Mouse (Mus musculus) R1 (cell line): Measurements from ENCODE around the gene Hhipl1.

ENCODE experiments used
- DNase-seq: peaks from one replicate; pipeline ENCODE4 v3.0.0-alpha.2; 2018; ENCODE audit warnings: low read depth, low spot score

The Hhipl1 gene

GRCm38 (mm10) chr12:108277341-108277841, 28.7 kb upstream of the Hhipl1 start:
- DNase-seq = peak; percentile 69

GRCm38 (mm10) chr12:108278221-108278918, 27.7 kb upstream of the Hhipl1 start:
- DNase-seq = no peak

- DNase-seq = peak; percentile 59
These were observed 21.4 kb upstream of the Hhipl1 start for GRCm38 (mm10) chr12:108284455-108285224.

- DNase-seq = peak; percentile 65
These were observed 20.7 kb upstream of the Hhipl1 start for GRCm38 (mm10) chr12:108285225-108286011.

GRCm38 (mm10) chr12:108286381-108286780, 19.7 kb upstream of the Hhipl1 start:
- DNase-seq = no peak

- no peak for DNase-seq
These were observed 19.1 kb upstream of the Hhipl1 start for GRCm38 (mm10) chr12:108287011-108287410.

- no peak for DNase-seq
These were observed 17.8 kb upstream of the Hhipl1 start for GRCm38 (mm10) chr12:108288127-108288880.

GRCm38 (mm10) chr12:108292419-108292818, 13.7 kb upstream of the Hhipl1 start:
- DNase-seq = peak; percentile 86

- peak; percentile 86 for DNase-seq
These were observed 13.1 kb upstream of the Hhipl1 start for GRCm38 (mm10) chr12:108292957-108293356.

- DNase-seq = no peak
These were observed 11.4 kb upstream of the Hhipl1 start for GRCm38 (mm10) chr12:108294620-108295019.

GRCm38 (mm10) chr12:108297033-108297432, 9.0 kb upstream of the Hhipl1 start:
- DNase-seq = peak; percentile 71

- no peak for DNase-seq
These were observed 5.1 kb upstream of the Hhipl1 start for GRCm38 (mm10) chr12:108301006-108301405.

GRCm38 (mm10) chr12:108303778-108304365, 2.2 kb upstream of the Hhipl1 start:
- no peak for DNase-seq

GRCm38 (mm10) chr12:108305172-108305571, 898 bp upstream of the Hhipl1 start:
- DNase-seq = no peak

- DNase-seq = peak; percentile 86
These were observed 1.5 kb downstream of the Hhipl1 start for GRCm38 (mm10) chr12:108307553-108307952.

GRCm38 (mm10) chr12:108308363-108308856, 2.3 kb downstream of the Hhipl1 start:
- DNase-seq = no peak

- DNase-seq = no peak
These were observed 3.2 kb downstream of the Hhipl1 start for GRCm38 (mm10) chr12:108309116-108309794.

GRCm38 (mm10) chr12:108310041-108310440, 4.0 kb downstream of the Hhipl1 start:
- DNase-seq = no peak

- no peak for DNase-seq
These were observed 4.5 kb downstream of the Hhipl1 start for GRCm38 (mm10) chr12:108310456-108311027.
